Mouse (Mus musculus) kidney, postnatal 10 days (tissue): ENCODE data around the gene Nhlh2.

Experiments used
- DNase-seq: peaks from one replicate; pipeline ENCODE4 v3.0.0; 2021; ENCODE audit warnings: mixed read lengths

The Nhlh2 gene

GRCm38 (mm10) chr3:102009926-102010381, at the start of gene Nhlh2:
TSS of gene Nhlh2 (plus strand) at chr3:102010076.
- no peak for DNase-seq

- no peak for DNase-seq
Observed at GRCm38 (mm10) chr3:101961146-101961835, 48.6 kb upstream of the Nhlh2 start.

DNA sequence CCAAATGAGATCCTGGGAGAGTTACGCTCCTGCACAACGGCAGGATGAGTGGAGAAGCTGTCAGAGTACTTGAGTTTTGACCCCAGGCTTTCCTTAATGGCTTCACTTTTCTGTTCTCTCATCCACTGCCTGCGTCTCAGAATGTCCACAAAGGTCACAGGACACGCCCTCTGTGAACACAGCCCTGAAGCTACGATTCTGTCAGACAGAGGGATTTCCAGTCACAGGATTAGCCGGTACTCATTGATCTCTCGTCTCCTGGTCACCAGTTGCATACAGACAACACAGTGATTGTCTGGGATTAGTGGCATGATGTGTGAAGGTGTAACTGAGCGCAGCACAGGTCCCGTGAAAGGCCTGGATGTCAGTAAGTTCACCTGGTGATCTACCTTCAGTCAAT, 46.4 kb upstream of the Nhlh2 start:
- no peak for DNase-seq

DNA sequence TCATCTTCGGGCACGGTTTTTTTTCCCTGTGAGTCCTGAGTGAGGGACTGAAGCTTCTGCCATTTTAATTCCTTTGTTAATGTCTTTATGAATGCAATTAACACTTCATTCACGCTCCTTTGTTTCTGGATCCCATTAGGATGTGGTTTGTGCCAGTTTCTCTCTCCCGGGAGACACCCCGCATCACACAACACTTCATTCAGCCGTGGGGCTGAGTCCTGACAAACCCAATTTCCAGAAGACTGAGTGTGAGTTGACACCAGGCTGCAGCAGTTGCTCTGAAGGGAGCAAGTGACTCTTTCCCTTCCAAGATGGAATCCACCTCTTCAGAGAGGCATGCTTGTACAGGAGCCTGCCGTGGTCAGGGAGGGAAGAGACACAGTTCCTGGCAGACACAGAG, 45.5 kb upstream of the Nhlh2 start:
- DNase-seq: no peak

DNA sequence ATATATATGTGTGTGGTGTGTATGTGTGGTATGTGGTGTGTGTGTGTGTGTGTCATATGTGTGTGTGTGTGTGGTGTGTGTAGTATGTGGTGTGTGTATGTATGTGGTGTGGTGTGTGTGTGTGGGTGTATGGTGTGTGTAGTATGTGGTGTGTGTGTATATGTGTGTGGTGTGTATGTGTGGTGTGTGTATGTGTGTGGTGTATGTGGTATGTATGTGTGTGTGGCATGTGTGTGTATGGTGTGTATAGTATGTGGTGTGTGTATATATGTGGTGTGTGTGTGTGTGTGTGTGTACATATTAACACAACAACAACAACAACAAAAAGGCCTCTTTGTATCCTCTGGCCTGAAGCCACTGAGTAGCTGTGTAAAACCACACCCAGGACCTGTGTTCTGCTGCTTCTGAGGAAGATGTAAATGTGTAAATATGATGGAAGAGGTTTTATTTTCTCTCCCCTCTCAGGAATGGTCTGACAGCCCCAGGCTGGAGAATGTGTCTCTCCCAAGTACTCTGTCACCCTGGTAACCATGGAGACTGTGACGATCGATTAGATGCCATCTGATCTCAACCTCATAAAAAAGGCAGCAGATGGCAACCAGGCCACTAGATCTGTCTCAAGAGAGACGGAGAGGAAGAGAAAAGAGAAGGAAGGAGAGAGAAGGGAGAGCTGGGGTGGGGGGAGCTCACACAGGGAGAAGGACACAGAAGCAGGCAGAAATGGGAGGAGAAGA, 42.9 kb upstream of the Nhlh2 start:
- DNase-seq: no peak

DNA sequence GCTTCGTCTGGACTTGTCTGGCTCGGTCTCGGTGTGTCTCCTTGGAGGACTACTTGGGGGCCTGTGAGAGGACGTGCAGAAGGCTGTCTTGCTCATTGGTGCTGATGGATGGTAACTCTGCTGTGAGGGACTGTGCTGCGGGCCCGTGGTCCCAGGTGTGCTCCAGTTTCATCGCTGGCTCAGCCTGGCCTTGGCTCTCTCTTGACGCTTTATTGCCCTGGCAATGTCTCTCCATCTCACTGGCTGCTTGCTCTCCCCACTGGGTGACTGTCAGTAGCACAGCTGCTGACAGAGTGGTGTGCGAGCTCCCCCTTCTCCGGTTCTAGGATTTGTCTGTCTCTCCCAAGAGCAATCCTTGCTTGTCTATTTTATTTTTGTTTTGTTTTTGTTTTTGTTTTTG, 34.5 kb upstream of the Nhlh2 start:
- DNase-seq: no peak

- DNase-seq: no peak
Observed at GRCm38 (mm10) chr3:101978299-101978994, 31.4 kb upstream of the Nhlh2 start.

DNA sequence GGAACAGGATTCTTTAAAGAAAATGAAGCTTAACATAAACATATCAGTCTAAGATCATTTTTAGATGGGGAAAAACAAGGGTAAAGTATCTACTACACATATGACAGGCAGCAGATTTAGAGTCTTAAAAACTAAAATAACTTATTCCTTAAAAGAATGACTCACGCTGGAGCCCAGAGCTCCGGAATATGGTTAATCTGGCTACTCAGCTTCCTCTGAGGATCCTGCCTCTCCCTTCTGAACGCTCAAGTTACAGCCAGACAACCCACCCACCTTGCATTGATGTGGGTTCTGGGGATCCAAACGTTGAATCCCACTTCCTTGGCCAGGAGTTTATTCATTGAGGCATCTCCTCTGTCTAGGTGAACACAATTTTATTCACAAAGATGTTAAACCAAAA, 26.0 kb upstream of the Nhlh2 start:
- DNase-seq: no peak

- no peak for DNase-seq
Observed at GRCm38 (mm10) chr3:101985634-101986033, 24.2 kb upstream of the Nhlh2 start.

DNA sequence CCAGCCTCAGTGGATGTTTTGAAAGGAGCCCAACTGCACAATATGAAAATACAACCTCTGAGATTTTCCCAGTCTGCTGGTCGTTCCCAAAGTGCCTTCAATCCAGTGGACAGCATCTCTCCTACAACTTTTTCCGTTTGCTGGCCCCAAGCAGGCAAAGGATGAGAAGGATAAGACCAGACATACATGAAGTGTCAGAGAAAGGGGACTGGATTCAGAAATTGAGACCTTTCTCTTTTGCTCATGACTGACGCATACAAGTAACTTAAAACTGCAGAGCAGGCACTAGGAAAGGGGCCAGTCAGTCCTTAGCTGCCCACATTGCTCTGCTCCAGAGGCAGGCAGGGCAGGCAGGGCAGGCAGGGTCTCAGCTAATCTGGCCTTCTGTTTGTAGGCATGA, 19.7 kb upstream of the Nhlh2 start:
- DNase-seq: no peak

DNA sequence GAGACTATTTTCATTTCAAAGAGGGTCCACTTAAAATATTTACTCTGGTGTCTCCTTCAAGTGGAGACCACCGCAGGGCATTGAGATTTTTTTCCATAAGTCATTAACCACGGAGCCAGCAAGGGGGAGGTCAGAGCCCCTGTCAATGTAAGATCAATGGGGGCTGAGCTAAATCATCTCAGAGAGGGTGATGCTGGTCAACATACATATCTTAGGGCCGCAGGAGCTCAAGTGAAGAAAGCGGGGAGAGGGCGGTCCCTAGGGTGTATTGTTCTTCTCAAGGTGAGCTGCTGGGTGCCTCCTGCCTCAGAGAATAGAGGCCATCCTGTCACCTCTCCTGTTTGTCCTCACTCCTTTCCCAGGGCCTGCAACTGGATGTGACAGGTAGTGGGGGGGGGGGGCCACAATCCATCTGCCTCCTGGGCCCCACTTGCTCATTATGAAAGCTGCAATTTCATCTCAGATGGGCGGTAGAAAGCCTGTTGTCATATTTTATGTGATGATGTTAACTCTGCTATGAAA, 18.8 kb upstream of the Nhlh2 start:
- DNase-seq: no peak

DNA sequence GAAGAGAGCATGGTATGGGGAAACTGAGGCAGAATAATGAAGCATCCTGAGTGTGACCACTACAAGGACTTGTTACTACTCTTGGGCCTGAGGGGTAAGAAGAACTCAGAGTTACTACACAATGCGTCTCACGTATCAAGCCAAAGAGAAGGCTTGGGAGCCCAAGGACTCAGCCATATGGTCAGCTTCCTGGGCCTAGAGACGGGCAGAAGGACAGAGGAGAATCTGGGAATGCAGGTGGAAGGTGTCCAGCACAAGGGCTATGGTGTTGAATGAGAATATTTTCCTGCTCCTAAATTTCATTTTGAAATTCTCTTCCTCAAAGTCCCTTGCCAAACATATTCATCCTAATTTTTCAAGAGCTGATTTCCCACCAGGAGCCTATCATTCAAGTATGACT, 12.0 kb upstream of the Nhlh2 start:
- DNase-seq: no peak

DNA sequence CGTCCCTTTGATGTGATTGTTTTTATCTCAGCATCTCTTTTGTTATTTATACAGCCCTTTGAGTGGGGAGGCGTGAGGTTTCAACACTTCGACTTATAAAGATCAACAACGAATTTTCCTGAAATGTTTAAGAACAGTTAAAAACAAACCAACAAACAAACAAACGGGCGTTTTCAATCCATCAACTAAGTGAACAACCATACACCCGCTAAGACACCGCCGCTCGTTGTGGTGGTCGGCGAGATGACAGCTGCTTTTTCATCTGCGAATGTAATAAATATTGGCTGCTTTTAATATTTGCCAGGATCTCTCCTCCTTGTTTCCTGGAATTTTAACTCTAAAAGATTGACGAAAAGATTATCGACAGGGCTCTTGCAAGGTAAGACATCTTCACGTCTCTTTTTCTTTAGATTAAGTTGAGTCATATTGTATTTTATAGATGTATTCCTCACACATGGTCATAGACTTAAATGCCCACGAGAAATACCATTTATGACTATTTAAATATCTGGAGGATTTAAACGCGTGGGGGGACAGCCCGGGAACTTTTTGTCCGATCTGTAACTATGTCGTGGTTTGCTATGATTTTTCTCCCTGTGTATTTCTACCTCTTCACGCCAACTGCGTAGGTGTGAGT, 923 bp downstream of the Nhlh2 start:
- no peak for DNase-seq

DNA sequence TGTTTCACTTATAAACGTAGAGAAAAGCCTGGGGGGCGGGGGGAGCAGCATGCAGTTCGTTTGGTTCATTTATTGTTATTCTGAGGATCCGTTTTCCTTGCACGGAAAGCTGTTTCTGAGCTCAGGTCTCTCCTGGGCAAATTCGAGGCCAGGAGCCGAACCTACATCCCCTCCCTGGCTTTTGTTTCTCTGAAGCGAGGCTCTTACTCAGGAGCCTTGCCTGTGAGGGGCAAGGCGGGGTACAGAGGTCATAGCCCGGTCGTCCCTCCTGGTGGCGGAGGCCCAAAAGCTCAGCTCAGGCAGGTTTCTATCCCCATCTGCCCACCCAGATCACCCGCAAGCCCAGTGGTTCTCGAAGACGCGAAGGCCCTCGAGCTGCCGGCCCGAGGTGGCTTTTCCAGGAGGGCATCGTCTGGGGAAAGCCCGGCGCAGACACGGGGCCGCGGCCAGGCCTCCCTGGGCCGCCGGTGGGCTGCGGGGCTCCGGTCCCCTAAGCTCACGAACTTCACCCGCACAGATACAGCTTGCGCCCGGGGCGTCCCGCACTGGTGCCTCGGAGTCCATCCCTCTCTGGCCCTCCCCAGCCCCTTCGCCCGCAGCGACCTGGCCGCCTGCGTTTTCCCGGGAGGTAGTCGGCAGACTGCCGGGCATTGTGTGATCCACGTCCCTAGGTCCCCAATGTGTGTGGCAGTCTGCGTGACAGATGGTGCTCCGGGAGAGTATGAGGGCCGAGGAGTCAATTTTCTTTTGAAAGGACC, 1.6 kb downstream of the Nhlh2 start:
- DNase-seq: peak; percentile 17

DNA sequence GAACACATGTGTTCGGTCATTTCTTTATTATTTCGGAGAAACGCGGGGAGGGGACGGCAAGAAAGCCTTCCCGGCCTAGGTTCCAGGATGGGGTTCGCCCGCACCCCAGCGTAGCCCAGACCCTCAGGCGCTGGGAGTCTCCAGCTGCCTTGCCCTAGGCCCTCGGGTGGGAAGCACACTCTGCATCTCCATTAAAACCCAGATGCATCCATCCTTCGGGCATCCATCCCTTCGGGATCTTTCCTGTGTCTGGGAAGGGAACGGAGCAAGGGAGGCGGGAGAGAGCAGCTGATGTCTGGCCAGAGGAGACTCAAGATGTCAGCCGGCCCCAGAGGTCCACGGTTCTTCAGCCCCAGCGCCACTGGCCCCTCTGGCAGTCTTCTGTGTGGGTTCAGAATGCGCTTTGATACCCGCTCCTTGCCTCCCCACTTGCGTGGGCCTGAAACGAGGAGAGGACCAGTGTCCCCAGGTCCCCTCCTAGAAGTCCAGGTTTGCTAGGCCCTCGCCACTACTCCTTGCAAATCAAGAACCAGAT, 2.3 kb downstream of the Nhlh2 start:
- DNase-seq: peak; percentile 7

DNA sequence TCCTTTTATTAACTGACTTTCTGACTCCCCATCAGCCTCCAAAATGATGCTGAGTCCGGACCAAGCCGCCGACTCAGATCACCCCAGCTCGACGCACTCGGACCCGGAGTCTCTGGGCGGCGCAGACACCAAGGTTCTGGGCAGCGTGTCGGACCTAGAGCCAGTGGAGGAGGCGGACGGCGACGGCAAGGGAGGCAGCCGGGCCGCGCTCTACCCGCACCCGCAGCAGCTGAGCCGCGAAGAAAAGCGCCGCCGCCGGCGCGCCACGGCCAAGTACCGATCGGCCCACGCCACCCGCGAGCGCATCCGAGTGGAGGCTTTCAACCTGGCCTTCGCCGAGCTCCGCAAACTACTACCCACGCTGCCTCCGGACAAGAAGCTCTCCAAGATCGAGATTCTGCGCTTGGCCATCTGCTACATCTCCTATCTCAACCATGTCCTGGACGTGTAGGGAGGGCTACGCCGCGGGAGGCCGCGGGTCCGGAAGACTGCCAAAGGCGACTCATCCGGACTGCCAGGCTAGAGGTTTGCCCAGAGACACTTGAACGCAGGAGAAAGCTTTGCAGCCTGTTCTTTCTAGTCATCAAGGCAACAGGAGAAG, 2.8 kb downstream of the Nhlh2 start:
- DNase-seq: peak; percentile 24

DNA sequence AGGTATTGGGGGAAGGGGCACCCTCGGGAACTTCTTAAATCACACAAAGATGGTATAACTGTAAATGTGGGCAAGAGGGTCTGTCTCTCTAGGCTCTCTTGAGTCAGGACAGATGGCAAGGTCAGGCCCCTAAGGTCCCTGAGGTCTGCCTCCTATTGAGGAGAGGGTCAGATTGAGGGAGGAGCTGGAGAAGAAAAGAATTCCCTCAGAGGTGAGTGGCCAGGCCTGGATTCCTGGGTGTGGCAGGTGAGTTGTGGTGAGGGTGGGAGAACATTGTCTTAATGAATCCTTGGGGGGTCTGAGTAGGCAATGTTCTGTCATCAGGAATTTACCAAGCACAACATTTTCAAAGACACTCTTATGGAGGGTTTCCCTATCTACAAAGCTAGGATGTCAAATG, 10.7 kb downstream of the Nhlh2 start:
- DNase-seq: no peak

DNA sequence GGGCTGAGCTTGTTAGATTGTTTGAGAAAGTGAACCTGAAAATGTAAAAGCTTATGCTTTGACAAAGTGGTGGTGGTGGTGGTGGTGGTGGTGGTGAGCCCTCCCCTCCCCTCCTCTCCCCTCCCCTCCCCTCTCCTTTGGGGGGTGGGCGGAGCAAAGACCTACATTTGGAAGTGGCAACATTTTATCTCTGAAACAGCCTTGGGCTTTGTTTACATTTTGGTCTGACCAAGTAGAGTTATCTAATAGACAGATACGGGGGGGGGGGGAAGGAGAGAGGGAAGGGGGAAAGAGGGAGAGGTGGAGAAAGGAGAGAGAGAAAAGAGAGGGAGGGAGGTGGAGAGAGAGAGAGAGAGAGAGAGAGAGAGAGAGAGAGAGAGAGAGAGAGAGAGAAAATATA, 12.8 kb downstream of the Nhlh2 start:
- DNase-seq: no peak

DNA sequence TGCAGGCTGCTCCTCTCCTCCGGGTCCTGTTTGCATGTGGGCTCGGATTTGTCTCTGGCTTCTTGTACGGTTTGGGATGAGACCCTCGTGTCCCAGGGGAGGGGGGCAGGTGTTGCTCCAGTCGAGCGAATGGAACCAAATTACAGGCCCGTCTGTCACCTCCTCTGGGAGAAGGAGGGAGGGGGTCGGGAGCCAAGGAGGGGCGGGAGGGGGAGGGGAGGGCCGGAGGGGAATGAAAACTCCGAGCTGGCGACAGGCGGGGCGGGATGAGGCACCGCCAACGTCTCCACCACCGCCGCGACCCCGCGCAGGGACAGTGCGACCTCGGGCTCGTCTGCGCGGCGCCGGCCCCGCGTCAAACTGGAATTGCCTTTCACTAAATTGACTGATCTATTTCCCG, 13.5 kb downstream of the Nhlh2 start:
- no peak for DNase-seq

DNA sequence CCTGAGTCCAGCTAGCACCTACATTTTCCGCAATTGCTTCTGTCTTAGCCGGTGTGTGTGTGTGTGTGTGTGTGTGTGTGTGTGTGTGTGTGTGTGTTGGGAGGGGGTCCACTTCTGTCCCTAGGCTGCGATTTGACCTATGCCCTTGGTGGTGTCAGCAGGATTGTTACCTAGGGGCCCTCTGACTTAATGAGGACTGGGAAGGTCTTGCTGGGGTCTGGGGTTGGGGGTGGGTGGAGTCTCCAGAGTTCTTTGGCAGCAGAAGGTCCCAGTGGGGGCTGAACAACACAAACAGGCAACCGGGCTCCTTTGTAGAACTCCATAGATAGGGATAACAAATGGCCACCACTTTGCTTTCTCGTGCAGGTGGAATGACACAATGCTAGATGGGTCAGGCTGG, 14.0 kb downstream of the Nhlh2 start:
- DNase-seq: no peak

- DNase-seq: no peak
Observed at GRCm38 (mm10) chr3:102024981-102025451, 15.1 kb downstream of the Nhlh2 start.

DNA sequence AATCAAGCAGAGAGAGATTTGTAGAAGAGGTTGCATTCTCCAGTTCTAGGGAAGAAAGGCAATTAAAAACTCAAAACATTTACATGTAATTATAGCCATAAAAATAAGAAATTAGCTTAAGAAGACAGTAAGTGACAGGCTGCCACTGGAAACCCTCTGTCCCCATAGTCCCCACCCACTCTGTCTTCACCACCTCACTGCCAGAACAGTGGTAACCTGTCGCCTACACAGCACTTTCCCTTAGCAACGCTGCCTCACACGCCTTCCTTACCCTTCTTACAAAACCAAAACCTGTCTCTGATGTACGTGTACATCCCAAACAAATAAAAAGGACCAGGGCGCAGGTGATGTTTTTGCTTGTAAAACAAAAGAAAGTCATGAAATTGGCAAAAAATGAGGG, 15.8 kb downstream of the Nhlh2 start:
- no peak for DNase-seq
